Mouse (Mus musculus) lung, adult 2 months (tissue): ENCODE measurements around the gene Il17ra. TPM values are rescaled to one million over a fixed set of nuclear protein-coding genes. Genes with fewer than 3 reads are reported as not detected.

ENCODE experiments used
- DNase-seq: peaks from one replicate; pipeline ENCODE4 v3.0.0; 2022
- H3K4me1 ChIP-seq: fragments of 200-500 bp; 2 replicates; pipeline ENCODE4 v1.6.1; 2011; ENCODE audit warnings: low read length; ENCODE audit not compliant: control insufficient read depth, insufficient read depth
- H3K4me3 ChIP-seq: fragments of 200-500 bp; replicated peaks from 2 replicates; pipeline ENCODE3; 2011; ENCODE audit warnings: low read depth, mild to moderate bottlenecking, control low read depth, low read length; ENCODE audit errors: extremely low read depth
- CTCF ChIP-seq: fragments of 200-500 bp; IDR thresholded peaks from 2 replicates; pipeline ENCODE4 v1.5.1; 2011; ENCODE audit warnings: mild to moderate bottlenecking, low read length, control low read depth; ENCODE audit not compliant: insufficient read depth
- POLR2A ChIP-seq: fragments of 200-500 bp; IDR thresholded peaks from 2 replicates; pipeline ENCODE4 v1.6.1; 2011; ENCODE audit warnings: low read depth, mild to moderate bottlenecking, control low read depth, low read length, borderline replicate concordance; ENCODE audit errors: extremely low read depth
- WGBS: fragments of 180-500 bp; shearing (Covaris S2); methylation state at CpG from one replicate; pipeline ENCODE4 v1.1.7; 2018; 5-methylcytosine and 5-hydroxymethylcytosine counted together
- polyA plus RNA-seq: library from polyadenylated mRNA; depleted of rRNA; stranded (reverse); fragments of >200 nt; gene quantifications from 2 replicates; pipeline ENCODE4 v1.2.3, GENCODE M21; 2012

Gene Il17ra
- polyA plus RNA-seq, 1 experiment = 36.4 TPM

DNA sequence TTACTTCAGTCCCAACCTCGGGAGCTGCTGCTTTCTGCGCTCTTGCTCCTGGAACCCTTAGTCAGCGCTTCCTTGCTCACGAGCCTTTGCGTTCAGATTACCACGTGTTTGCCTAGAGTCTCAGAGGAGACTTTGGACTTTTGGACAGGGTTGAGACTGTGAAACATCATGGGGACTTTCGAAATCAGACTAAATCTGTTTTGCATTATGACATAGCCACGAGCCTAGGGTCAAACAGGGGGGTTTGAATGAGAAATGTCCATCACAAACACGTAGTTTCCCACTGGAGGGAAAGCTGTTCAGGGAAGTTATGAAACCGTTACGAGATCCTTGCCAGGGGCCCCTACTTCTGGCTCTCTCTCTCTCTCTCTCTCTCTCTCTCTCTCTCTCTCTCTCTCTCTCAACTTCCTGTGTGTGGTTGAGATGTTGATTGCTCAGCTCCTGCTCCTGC, 8.4 kb upstream of the Il17ra start:
- TF ChIP-seq POLR2A (no peak), CTCF (no peak)
- DNase-seq = no peak
- H3K4me3 ChIP-seq = no peak overlapping the region
- H3K4me1 ChIP-seq = no peaks in the 10 kb centered on the region
- 34% methylated on average over 11 of the region's 11 CpGs for WGBS

DNA sequence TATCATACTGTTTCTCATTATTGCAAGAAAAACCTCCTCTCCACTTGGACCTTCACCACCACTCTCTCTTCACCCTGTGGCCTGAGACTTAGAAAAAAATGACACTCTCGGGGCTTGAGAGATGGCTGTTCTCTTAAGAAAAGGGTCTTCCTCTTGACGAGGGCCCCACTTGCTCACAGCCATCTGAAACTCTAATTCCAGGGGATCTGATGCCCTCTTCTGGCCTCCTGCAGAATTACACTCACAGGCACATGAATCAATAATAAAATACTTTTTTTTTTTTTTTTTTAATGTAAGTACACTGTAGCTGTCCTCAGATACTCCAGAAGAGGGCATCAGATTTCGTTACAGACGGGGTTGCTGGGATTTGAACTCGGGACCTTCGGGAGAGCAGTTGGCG, 6.0 kb upstream of the Il17ra start:
- no peak overlapping the region for H3K4me3 ChIP-seq
- H3K4me1 ChIP-seq = no peaks in the 10 kb centered on the region
- DNase-seq = no peak
- TF ChIP-seq POLR2A (no peak), CTCF (no peak)
- 64% methylated on average over 7 of the region's 7 CpGs for WGBS

DNA sequence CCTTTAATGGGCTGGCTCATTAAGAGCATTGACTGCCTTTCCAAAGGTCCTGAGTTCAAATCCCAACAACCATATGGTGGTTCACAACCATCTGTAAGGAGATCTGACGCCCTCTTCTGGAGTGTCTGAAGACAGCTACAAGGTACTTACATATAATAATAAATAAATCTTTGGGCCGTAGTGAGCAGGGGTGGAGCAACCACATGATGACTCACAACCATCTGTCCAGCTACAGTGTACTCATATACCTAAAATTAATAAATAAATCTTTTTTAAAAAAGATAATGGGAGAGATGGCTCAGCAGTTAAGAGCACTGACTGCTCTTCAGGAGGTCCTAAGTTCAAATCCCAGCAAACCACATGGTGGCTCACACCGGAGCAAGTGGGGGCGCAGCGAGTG, 5.3 kb upstream of the Il17ra start:
- WGBS = 86% methylated on average over 5 of the region's 5 CpGs
- no peak for DNase-seq
- Histone ChIP-seq H3K4me3 (no peak overlapping the region), H3K4me1 (no peaks in the 10 kb centered on the region)
- TF ChIP-seq CTCF (no peak), POLR2A (no peak)

DNA sequence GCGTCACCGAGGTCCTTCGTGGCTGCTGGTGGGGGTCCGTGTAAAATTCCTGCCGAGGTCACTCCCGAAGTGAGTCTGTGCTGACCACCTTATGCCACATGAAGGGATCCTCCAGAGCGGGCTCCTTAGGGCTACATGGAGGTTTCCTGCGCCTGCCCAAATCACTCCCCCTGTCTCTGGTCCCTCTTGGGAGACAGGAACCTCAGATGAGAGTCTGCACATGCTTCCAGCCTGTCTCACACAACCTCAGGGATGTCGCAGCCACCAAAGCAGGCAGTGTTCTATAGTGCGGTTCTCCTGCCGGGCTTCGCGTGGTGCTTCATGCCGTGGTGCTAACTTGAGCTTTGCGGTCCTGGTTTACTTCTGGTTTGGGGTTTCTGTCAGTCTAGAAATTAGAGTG, 1.8 kb upstream of the Il17ra start:
- H3K4me3 ChIP-seq = no peak overlapping the region
- TF ChIP-seq POLR2A = no peak
- no peak for TF ChIP-seq CTCF
- DNase-seq = no peak
- WGBS = 76% methylated on average over 15 of the region's 15 CpGs
- H3K4me1 ChIP-seq = no peaks in the 10 kb centered on the region

DNA sequence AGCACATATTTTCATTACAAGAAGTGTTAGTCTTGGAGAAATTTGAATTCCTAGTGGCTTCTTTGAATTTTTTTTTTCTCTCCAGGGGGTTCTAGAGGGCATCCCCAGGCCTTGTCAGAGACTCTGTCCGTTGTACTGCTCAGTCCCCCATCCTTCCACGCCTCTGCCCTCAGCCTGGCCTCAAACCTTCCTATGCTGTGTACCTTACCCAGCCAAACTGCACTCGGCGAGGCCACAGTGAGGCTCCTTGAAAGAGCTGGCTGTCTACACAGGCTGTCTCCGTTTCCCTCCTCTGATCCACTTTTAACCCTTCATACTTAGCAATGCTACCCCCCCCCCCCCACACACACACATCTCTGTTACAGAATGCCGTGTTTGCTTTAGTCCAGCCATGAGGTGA, 796 bp upstream of the Il17ra start:
- TF ChIP-seq CTCF (no peak), POLR2A (no peak)
- 50% methylated on average over 6 of the region's 6 CpGs for WGBS
- no peaks in the 10 kb centered on the region for H3K4me1 ChIP-seq
- H3K4me3 ChIP-seq = no peak overlapping the region
- DNase-seq = no peak

DNA sequence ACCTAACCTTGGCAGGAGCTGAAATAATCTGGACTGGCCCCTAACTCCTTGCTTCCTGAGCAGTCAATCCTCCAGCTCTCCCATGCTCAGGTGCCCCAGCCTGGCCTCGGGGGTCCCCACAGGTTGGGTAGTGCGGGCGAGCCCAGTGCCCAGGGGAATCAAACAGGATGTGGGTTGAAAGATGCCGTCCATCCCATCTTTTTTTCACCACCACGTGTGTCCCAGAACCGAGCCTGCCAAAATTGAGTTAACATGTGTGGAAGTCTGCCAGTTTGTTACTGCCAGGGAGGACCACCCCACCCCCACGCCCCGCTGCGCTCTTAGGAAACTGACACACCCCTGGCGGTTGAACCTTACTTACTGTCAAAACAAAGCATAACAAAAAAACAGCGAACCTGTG, 837 bp downstream of the Il17ra start:
- DNase-seq = no peak
- Histone ChIP-seq H3K4me1 (no peaks in the 10 kb centered on the region), H3K4me3 (peak overlapping the region; percentile 62)
- TF ChIP-seq POLR2A (no peak), CTCF (no peak)
- 1% methylated on average over 11 of the region's 11 CpGs for WGBS

DNA sequence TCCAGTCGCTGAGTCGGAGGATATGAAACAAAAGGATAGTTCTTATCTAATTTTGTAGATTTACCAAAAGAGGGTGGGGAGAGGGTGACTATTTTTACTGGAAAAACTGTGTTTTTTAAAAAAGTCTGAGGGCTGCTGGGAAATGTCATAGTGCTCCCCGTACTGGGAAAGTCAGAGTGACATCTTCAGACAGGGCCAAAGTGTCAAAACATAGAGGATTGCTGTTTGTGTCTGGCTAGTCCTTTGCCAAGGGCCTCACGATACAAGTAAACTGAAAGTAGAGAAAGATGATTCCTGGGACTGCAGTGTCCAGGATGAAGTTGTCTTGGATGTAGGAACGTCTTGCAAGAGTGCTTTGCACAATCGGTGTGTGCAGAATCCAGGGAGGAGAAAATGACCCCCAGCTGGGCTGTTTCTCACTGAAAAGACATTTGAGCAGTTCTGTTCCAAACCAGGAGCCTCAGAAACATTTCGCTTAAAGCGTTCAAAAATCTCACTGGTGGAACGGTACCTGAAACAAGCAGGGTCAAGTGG, 1.4 kb downstream of the Il17ra start:
- DNase-seq = no peak
- TF ChIP-seq POLR2A (no peak), CTCF (no peak)

DNA sequence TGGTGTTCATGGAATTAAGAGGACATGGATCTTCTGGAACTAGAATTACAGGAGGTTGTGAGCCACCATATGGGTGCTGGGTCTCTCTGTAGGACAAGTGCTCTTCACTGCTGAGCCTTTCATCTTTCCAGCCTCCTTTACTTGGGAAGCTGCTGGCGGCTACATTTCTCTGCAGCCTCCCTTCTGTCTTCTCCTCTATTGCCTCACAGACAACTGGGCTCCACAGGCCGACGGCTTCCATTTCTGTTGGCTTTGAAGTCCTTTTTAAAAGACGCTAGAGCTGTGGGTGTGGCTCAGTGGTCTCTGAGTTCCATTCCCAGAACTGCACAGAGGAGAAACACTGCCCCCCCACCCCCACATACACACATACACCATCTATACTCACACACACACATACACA, 2.3 kb downstream of the Il17ra start:
- Histone ChIP-seq H3K4me1 (0 out of 2 replicates have a peak, but pooled peaks cover 2% of the 10 kb centered on the region), H3K4me3 (no peak overlapping the region)
- no peak for TF ChIP-seq POLR2A
- no peak for TF ChIP-seq CTCF
- WGBS = 64% methylated on average over 4 of the region's 4 CpGs
- DNase-seq = no peak

More for the DNA sequence above, 1.4 kb downstream of the Il17ra start:
- Histone ChIP-seq H3K4me3 (no peak overlapping the region), H3K4me1 (no peaks in the 10 kb centered on the region)
- 42% methylated on average over 9 of the region's 9 CpGs for WGBS

DNA sequence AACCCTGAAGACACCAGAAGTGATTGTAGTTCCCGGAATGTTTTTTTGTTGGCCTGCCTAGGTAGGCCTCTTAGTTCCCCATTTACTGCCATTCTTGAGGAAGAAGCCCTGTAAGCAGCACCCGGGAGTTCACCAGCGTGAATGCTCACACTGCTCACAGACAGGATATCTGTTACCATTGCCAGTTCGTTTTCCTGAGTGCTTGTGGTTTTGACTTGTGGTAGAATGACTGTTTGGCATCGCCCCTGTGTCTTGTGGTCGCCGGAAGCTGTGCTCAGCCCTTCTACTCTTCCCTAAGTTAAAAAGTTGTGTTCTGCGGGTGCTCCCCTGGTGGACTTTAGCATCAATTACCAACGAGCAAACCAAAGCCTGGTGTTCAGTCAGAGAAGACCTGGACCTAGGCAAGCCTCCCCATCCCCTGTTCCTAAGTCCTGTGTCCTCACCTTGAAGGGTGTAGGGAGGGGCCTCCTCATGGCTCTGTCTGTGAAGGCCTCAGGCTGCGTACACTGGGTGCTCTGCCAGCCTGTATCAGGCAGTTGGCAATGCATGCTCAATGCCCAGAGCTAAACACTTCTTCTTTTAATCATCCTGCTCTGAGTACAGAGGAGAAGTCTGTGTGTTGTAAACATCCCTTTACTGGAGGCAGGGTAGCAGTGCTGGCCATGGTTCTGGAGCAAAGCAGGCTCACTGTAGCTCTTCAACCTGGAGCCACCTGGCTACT, 3.7 kb downstream of the Il17ra start:
- Histone ChIP-seq H3K4me3 (no peak overlapping the region), H3K4me1 (0 out of 2 replicates have a peak, but pooled peaks cover 5% of the 10 kb centered on the region)
- DNase-seq = no peak
- WGBS = 69% methylated on average over 10 of the region's 10 CpGs
- TF ChIP-seq POLR2A (no peak), CTCF (no peak)

DNA sequence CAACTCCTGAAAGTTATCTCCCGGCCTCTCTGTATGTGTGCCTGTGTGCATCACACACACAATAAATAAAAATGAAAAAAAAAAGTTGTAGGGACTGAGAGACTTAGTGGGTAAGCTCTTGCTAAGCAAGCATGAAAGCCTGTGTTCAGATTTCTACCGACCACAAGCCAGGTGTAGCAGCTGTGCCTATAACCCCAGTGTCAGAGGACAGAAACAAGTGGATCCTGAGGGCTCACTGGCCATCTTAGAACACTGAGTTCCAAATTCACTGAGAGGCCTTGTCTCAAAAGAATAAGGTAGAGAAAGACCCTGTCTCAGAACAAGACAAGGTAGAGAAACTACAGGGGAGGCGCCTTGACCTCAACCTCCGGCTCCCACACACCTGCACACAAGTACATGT, 5.2 kb downstream of the Il17ra start:
- 0 out of 2 replicates have a peak, but pooled peaks cover 5% of the 10 kb centered on the region for H3K4me1 ChIP-seq
- TF ChIP-seq POLR2A (no peak), CTCF (no peak)
- no peak for DNase-seq
- WGBS = 86% methylated on average over 4 of the region's 4 CpGs
- H3K4me3 ChIP-seq = no peak overlapping the region
